Mouse (Mus musculus) T-cell, adult 2 months (primary cell): ENCODE data around the gene Kif2b.

Experiments
- DNase-seq: peaks from one replicate; pipeline ENCODE4 v3.0.0; 2022; ENCODE audit warnings: low spot score

Gene Kif2b

GRCm38 (mm10) chr11:91577317-91577716 is at the start of gene Kif2b:
Gene Kif2b (minus strand): TSS chr11:91577558.
- no peak for DNase-seq

GRCm38 (mm10) chr11:91593088-91593487 is 15.7 kb upstream of the Kif2b start:
- no peak for DNase-seq

- DNase-seq: no peak
Measured at GRCm38 (mm10) chr11:91576856-91577255, 502 bp downstream of the Kif2b start.

- DNase-seq: no peak
Measured at GRCm38 (mm10) chr11:91575406-91575805, 2.0 kb downstream of the Kif2b start.

- DNase-seq: no peak
Measured at GRCm38 (mm10) chr11:91574477-91574876, 2.9 kb downstream of the Kif2b start.

- DNase-seq: no peak
Measured at GRCm38 (mm10) chr11:91530737-91531136, 46.6 kb downstream of the Kif2b start.
